Mouse (Mus musculus): ENCODE data around the gene Alpk3. TPM values are rescaled to one million over a fixed set of nuclear protein-coding genes. Genes with fewer than 3 reads are reported as not detected.
A peak's percentile ranks its signal among the peaks of the same experiment; 100 is the strongest.

The Alpk3 gene
- polyA plus RNA-seq (2012; ENCODE audit: insufficient read depth, low replicate concordance) = 0.65 and 1.6 TPM in 2 replicates

GRCm38 (mm10) chr7:81057471-81057870 lies at the start of gene Alpk3:
TSS of gene Alpk3 (plus strand) at chr7:81057600.
- no peaks in the 10 kb centered on the region for H3K36me3 ChIP-seq (replicated peaks; ENCODE audit: low read length)
- TF ChIP-seq GATA1 (IDR thresholded peaks at IDR 0.05; ENCODE audit: borderline replicate concordance, low read length) (no peak), FLI1 (IDR thresholded peaks at IDR 0.05; ENCODE audit: low read length) (no peak)
- peaks cover 1% of the 10 kb centered on the region for H3K27me3 ChIP-seq (replicated peaks)
- H3K4me3 ChIP-seq (replicated peaks) = peak within 1 kb of the TSS; percentile 57
- H3K9me3 ChIP-seq = 0 out of 2 replicates have a peak, but pooled peaks cover 4% of the 10 kb centered on the region
- peaks cover 41% of the 10 kb centered on the region for H3K4me1 ChIP-seq

GRCm38 (mm10) chr7:81008285-81008684 lies 49.1 kb upstream of the Alpk3 start:
- Histone ChIP-seq H3K36me3 (replicated peaks; ENCODE audit: low read length) (peaks cover 49% of the 10 kb centered on the region), H3K4me1 (peaks cover 81% of the 10 kb centered on the region), H3K4me3 (replicated peaks) (no peak overlapping the region), H3K27me3 (replicated peaks) (no peaks in the 10 kb centered on the region), H3K9me3 (no peaks in the 10 kb centered on the region)
- TF ChIP-seq FLI1 (IDR thresholded peaks at IDR 0.05; ENCODE audit: low read length) (no peak), GATA1 (IDR thresholded peaks at IDR 0.05; ENCODE audit: borderline replicate concordance, low read length) (no peak)

- Histone ChIP-seq H3K36me3 (replicated peaks; ENCODE audit: low read length) (peaks cover 77% of the 10 kb centered on the region), H3K27me3 (replicated peaks) (no peaks in the 10 kb centered on the region), H3K4me3 (replicated peaks) (no peak overlapping the region), H3K4me1 (peaks cover 59% of the 10 kb centered on the region), H3K9me3 (no peaks in the 10 kb centered on the region)
- no peak for TF ChIP-seq FLI1 (IDR thresholded peaks at IDR 0.05; ENCODE audit: low read length)
- TF ChIP-seq GATA1 (IDR thresholded peaks at IDR 0.05; ENCODE audit: borderline replicate concordance, low read length) = no peak
Observed at GRCm38 (mm10) chr7:81011576-81011975, 45.8 kb upstream of the Alpk3 start.

- Histone ChIP-seq H3K9me3 (no peaks in the 10 kb centered on the region), H3K36me3 (replicated peaks; ENCODE audit: low read length) (peaks cover 82% of the 10 kb centered on the region), H3K27me3 (replicated peaks) (no peaks in the 10 kb centered on the region), H3K4me1 (peaks cover 16% of the 10 kb centered on the region), H3K4me3 (replicated peaks) (no peak overlapping the region)
- TF ChIP-seq GATA1 (IDR thresholded peaks at IDR 0.05; ENCODE audit: borderline replicate concordance, low read length) (no peak), FLI1 (IDR thresholded peaks at IDR 0.05; ENCODE audit: low read length) (no peak)
Observed at GRCm38 (mm10) chr7:81020307-81020706, 37.1 kb upstream of the Alpk3 start.

- peaks cover 86% of the 10 kb centered on the region for H3K36me3 ChIP-seq (replicated peaks; ENCODE audit: low read length)
- no peaks in the 10 kb centered on the region for H3K27me3 ChIP-seq (replicated peaks)
- no peaks in the 10 kb centered on the region for H3K9me3 ChIP-seq
- H3K4me3 ChIP-seq (replicated peaks) = no peak overlapping the region
- TF ChIP-seq FLI1 (IDR thresholded peaks at IDR 0.05; ENCODE audit: low read length) (no peak), GATA1 (IDR thresholded peaks at IDR 0.05; ENCODE audit: borderline replicate concordance, low read length) (no peak)
- H3K4me1 ChIP-seq = peaks cover 13% of the 10 kb centered on the region
Observed at GRCm38 (mm10) chr7:81022731-81023130, 34.7 kb upstream of the Alpk3 start.

GRCm38 (mm10) chr7:81024118-81024517 lies 33.3 kb upstream of the Alpk3 start:
- TF ChIP-seq FLI1 (IDR thresholded peaks at IDR 0.05; ENCODE audit: low read length) = no peak
- no peak for TF ChIP-seq GATA1 (IDR thresholded peaks at IDR 0.05; ENCODE audit: borderline replicate concordance, low read length)
- peaks cover 8% of the 10 kb centered on the region; the same call in 1 of the 2 replicates for H3K4me1 ChIP-seq
- H3K27me3 ChIP-seq (replicated peaks) = no peaks in the 10 kb centered on the region
- peaks cover 89% of the 10 kb centered on the region for H3K36me3 ChIP-seq (replicated peaks; ENCODE audit: low read length)
- H3K9me3 ChIP-seq = no peaks in the 10 kb centered on the region
- H3K4me3 ChIP-seq (replicated peaks) = no peak overlapping the region

GRCm38 (mm10) chr7:81024651-81025050 lies 32.7 kb upstream of the Alpk3 start:
- Histone ChIP-seq H3K36me3 (replicated peaks; ENCODE audit: low read length) (peaks cover 94% of the 10 kb centered on the region), H3K4me3 (replicated peaks) (no peak overlapping the region), H3K9me3 (no peaks in the 10 kb centered on the region), H3K4me1 (peaks cover 8% of the 10 kb centered on the region; the same call in 1 of the 2 replicates), H3K27me3 (replicated peaks) (no peaks in the 10 kb centered on the region)
- TF ChIP-seq GATA1 (IDR thresholded peaks at IDR 0.05; ENCODE audit: borderline replicate concordance, low read length) = no peak
- no peak for TF ChIP-seq FLI1 (IDR thresholded peaks at IDR 0.05; ENCODE audit: low read length)

- no peaks in the 10 kb centered on the region for H3K9me3 ChIP-seq
- TF ChIP-seq FLI1 (IDR thresholded peaks at IDR 0.05; ENCODE audit: low read length) (no peak), GATA1 (IDR thresholded peaks at IDR 0.05; ENCODE audit: borderline replicate concordance, low read length) (no peak)
- peaks cover 8% of the 10 kb centered on the region; the same call in 1 of the 2 replicates for H3K4me1 ChIP-seq
- no peaks in the 10 kb centered on the region for H3K27me3 ChIP-seq (replicated peaks)
- H3K4me3 ChIP-seq (replicated peaks) = no peak overlapping the region
- peaks cover 94% of the 10 kb centered on the region for H3K36me3 ChIP-seq (replicated peaks; ENCODE audit: low read length)
Observed at GRCm38 (mm10) chr7:81025751-81026150, 31.6 kb upstream of the Alpk3 start.

- Histone ChIP-seq H3K9me3 (no peaks in the 10 kb centered on the region), H3K36me3 (replicated peaks; ENCODE audit: low read length) (peaks cover 93% of the 10 kb centered on the region), H3K4me1 (no peaks in the 10 kb centered on the region), H3K4me3 (replicated peaks) (no peak overlapping the region), H3K27me3 (replicated peaks) (no peaks in the 10 kb centered on the region)
- TF ChIP-seq FLI1 (IDR thresholded peaks at IDR 0.05; ENCODE audit: low read length) (no peak), GATA1 (IDR thresholded peaks at IDR 0.05; ENCODE audit: borderline replicate concordance, low read length) (no peak)
Observed at GRCm38 (mm10) chr7:81039711-81040110, 17.7 kb upstream of the Alpk3 start.

GRCm38 (mm10) chr7:81043023-81043620 lies 14.3 kb upstream of the Alpk3 start:
- TF ChIP-seq GATA1 (IDR thresholded peaks at IDR 0.05; ENCODE audit: borderline replicate concordance, low read length) (no peak), FLI1 (IDR thresholded peaks at IDR 0.05; ENCODE audit: low read length) (no peak)
- peaks cover 5% of the 10 kb centered on the region for H3K4me1 ChIP-seq
- H3K36me3 ChIP-seq (replicated peaks; ENCODE audit: low read length) = peaks cover 72% of the 10 kb centered on the region
- H3K27me3 ChIP-seq (replicated peaks) = no peaks in the 10 kb centered on the region
- H3K9me3 ChIP-seq = no peaks in the 10 kb centered on the region
- no peak overlapping the region for H3K4me3 ChIP-seq (replicated peaks)

Data from megakaryocyte, embryonic 14.5 days (primary cell).